Mouse (Mus musculus) forebrain, embryonic 10.5 days (tissue): ENCODE measurements around the gene Sema4c. TPM values are rescaled to one million over a fixed set of nuclear protein-coding genes. Genes with fewer than 3 reads are reported as not detected.
A peak's percentile ranks its signal among the peaks of the same experiment; 100 is the strongest.

Experiments
- DNase-seq: peaks from one replicate; pipeline ENCODE4 v3.0.0-alpha.2; 2017; ENCODE audit warnings: low spot score; ENCODE audit errors: extremely low spot score
- H3K27ac ChIP-seq: fragments of 300-500 bp; sonication (generic); 2 replicates; pipeline ENCODE4 v1.5.1; 2016; ENCODE audit warnings: mild to moderate bottlenecking
- H3K27me3 ChIP-seq: fragments of 300-500 bp; sonication (generic); 2 replicates; pipeline ENCODE4 v1.6.1; 2016; ENCODE audit warnings: mild to moderate bottlenecking; ENCODE audit not compliant: poor library complexity, severe bottlenecking
- H3K36me3 ChIP-seq: fragments of 300-500 bp; sonication (generic); replicated peaks from 2 replicates; pipeline ENCODE4 v1.6.1; 2016; ENCODE audit warnings: mild to moderate bottlenecking, moderate library complexity
- H3K4me1 ChIP-seq: fragments of 300-500 bp; sonication (generic); 2 replicates; pipeline ENCODE4 v1.6.1; 2016
- H3K4me3 ChIP-seq: fragments of 300-500 bp; sonication (generic); 2 replicates; pipeline ENCODE4 v1.5.1; 2016; ENCODE audit warnings: mild to moderate bottlenecking, moderate library complexity
- H3K9me3 ChIP-seq: fragments of 300-500 bp; sonication (generic); 2 replicates; pipeline ENCODE4 v1.6.1; 2016; ENCODE audit warnings: mild to moderate bottlenecking, moderate library complexity
- WGBS: fragments of 180-500 bp; shearing (Covaris S2); methylation state at CpG from one replicate; pipeline ENCODE4 v1.1.7; 2016; 5-methylcytosine and 5-hydroxymethylcytosine counted together
- polyA plus RNA-seq: library from polyadenylated mRNA; unstranded; fragments of >200 nt; fragmentation: Nextera tagmentation; extraction: Ambion mirVana; gene quantifications from 2 replicates; pipeline ENCODE4 v1.2.1, GENCODE M21; 2016

Gene Sema4c
- polyA plus RNA-seq, 1 experiment from 2014 or later = 20.1 TPM

- no peaks in the 10 kb centered on the region for H3K36me3 ChIP-seq
- 64% methylated on average over 13 of the region's 13 CpGs for WGBS
- peaks cover 24% of the 10 kb centered on the region for H3K27me3 ChIP-seq
- H3K4me3 ChIP-seq = no peak overlapping the region
- no peaks in the 10 kb centered on the region for H3K9me3 ChIP-seq
- peaks cover 66% of the 10 kb centered on the region for H3K4me1 ChIP-seq
- H3K27ac ChIP-seq = peak overlapping the region; percentile 74
- DNase-seq = no peak
Observed at GRCm38 (mm10) chr1:36588476-36589450, 30.6 kb upstream of the Sema4c start.

- Histone ChIP-seq H3K27me3 (peaks cover 33% of the 10 kb centered on the region), H3K27ac (peak overlapping the region; percentile 74; the same call in 1 of the 2 replicates), H3K4me1 (peaks cover 60% of the 10 kb centered on the region), H3K36me3 (no peaks in the 10 kb centered on the region), H3K4me3 (no peak overlapping the region), H3K9me3 (no peaks in the 10 kb centered on the region)
- WGBS = 90% methylated on average over 6 of the region's 6 CpGs
- DNase-seq = no peak
Observed at GRCm38 (mm10) chr1:36587860-36588259, 29.7 kb upstream of the Sema4c start.

GRCm38 (mm10) chr1:36586288-36586687, 28.1 kb upstream of the Sema4c start:
- Histone ChIP-seq H3K27me3 (peaks cover 44% of the 10 kb centered on the region), H3K9me3 (no peaks in the 10 kb centered on the region), H3K36me3 (no peaks in the 10 kb centered on the region), H3K27ac (peak overlapping the region; percentile 27; the same call in 1 of the 2 replicates), H3K4me1 (peaks cover 60% of the 10 kb centered on the region), H3K4me3 (no peak overlapping the region)
- no peak for DNase-seq
- 39% methylated on average over 4 of the region's 4 CpGs for WGBS

DNA sequence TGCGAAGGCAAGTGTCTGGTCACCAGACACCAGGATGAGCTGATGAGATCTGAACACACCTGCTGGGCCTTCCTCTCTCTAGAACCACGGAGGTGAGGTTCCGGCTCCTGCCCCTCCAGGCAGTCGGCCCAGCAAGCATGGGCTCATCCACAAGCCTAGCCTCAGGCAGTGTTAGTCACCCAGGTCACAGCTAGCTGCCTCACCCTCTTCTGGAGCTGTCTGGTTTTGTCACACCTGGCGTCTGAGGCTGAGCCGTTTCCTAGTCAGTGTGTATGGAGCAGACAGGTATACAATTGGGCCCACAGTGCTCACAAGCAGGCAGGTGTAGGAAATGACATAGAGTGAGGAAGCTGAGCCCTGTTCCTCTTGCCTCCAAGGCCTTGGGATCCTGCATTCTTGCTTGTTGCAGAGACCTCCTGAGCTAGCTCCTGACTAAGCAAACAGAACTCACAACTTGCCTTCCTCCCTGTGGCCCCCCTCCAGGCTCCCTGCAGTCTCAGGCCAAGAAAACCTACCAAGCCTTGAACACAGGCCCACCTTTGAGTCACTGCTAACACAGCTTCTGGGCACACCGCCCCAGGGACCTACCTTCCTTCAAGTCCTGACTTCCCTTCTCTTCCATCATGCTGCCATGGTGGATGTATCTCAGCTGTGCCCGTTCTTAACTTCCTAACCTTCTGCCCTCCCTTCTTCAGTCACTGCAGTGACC, 25.4 kb upstream of the Sema4c start:
- 84% methylated on average over 8 of the region's 8 CpGs for WGBS
- H3K27me3 ChIP-seq = peaks cover 55% of the 10 kb centered on the region
- DNase-seq = no peak
- no peaks in the 10 kb centered on the region for H3K9me3 ChIP-seq
- H3K4me1 ChIP-seq = peaks cover 56% of the 10 kb centered on the region
- no peak overlapping the region for H3K27ac ChIP-seq
- H3K4me3 ChIP-seq = no peak overlapping the region
- no peaks in the 10 kb centered on the region for H3K36me3 ChIP-seq

DNA sequence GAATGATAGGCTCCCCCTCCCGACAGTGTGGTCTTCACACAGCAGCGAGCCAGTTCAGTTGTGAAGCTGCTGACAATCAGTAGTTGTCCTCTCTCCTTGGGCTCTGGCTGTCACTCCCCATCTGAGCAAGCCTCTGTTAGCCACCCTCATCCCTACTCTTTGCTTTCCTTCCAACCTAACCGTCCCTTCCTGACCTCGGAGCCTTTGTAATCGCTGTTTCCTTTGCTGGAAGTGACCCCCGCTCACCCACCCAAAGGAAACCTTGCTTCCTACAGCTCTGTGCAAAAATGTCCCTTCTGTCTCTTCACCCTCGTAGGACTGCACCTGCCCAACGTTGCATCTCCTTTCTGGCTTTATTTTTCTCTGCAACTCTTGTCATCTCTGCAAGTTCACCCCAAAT, 24.1 kb upstream of the Sema4c start:
- Histone ChIP-seq H3K9me3 (no peaks in the 10 kb centered on the region), H3K27ac (no peak overlapping the region), H3K4me3 (no peak overlapping the region), H3K27me3 (peaks cover 66% of the 10 kb centered on the region), H3K36me3 (no peaks in the 10 kb centered on the region), H3K4me1 (peaks cover 50% of the 10 kb centered on the region)
- DNase-seq = no peak
- WGBS = 73% methylated on average over 8 of the region's 8 CpGs

- H3K27me3 ChIP-seq = peaks cover 67% of the 10 kb centered on the region
- DNase-seq = no peak
- peaks cover 53% of the 10 kb centered on the region for H3K4me1 ChIP-seq
- no peaks in the 10 kb centered on the region for H3K9me3 ChIP-seq
- H3K4me3 ChIP-seq = peak overlapping the region; percentile 42; the same call in 1 of the 2 replicates
- 50% methylated on average over 5 of the region's 5 CpGs for WGBS
- peak overlapping the region; percentile 89 for H3K27ac ChIP-seq
- no peaks in the 10 kb centered on the region for H3K36me3 ChIP-seq
Observed at GRCm38 (mm10) chr1:36581260-36581659, 23.1 kb upstream of the Sema4c start.

DNA sequence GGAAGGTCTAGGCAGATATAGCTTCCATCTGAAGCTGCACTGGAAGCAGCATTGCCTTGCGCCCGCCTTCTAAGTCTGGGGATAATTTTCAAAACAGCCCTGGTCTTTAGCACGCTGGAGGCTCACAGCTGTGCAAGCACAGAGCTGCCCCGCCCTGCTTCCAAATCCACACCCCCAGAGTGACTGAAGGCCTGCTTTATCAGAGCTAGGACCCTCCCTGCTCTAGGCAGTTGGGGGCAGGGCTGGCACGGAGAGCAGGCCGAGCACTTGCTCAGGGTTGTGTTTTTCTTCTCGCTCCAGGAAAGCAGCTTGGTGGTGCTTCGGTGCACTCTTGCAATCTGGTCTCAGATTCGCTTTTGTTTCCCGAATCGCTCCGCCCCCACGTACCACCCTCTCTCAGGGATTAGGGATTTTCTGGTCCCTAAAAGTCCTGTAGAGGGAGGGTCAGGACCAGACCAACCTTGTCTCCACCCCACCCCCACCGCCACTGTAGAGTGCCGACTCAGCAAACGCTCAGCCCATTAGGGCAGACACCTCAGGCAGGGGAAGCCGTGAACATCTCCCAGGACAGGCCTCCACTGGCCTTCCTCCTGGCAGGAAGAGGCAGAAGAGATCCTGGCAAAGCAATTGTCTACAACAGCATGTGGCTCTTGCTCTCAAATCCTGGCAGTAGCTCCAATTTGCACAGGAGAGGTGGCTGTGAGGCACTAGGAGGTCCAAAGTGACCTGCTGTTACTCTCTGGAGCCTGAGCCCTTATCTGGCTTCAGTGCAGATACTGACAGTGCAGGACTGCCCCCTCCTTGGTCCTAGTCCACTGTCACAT, 22.4 kb upstream of the Sema4c start:
- DNase-seq = peak; percentile 77
- Histone ChIP-seq H3K9me3 (no peaks in the 10 kb centered on the region), H3K4me3 (peak overlapping the region; percentile 42)

GRCm38 (mm10) chr1:36579974-36580383, 21.8 kb upstream of the Sema4c start:
- H3K27me3 ChIP-seq = peaks cover 63% of the 10 kb centered on the region
- peak overlapping the region; percentile 89 for H3K27ac ChIP-seq
- H3K36me3 ChIP-seq = no peaks in the 10 kb centered on the region
- peaks cover 56% of the 10 kb centered on the region for H3K4me1 ChIP-seq
- H3K9me3 ChIP-seq = no peaks in the 10 kb centered on the region
- 17% methylated on average over 6 of the region's 6 CpGs for WGBS
- DNase-seq = no peak
- peak overlapping the region; percentile 42 for H3K4me3 ChIP-seq

More for the DNA sequence above, 22.4 kb upstream of the Sema4c start:
- no peaks in the 10 kb centered on the region for H3K36me3 ChIP-seq
- H3K4me1 ChIP-seq = peaks cover 53% of the 10 kb centered on the region
- 1% methylated on average over 17 of the region's 17 CpGs for WGBS
- H3K27ac ChIP-seq = peak overlapping the region; percentile 89
- peaks cover 65% of the 10 kb centered on the region for H3K27me3 ChIP-seq

GRCm38 (mm10) chr1:36576991-36577675, 19.0 kb upstream of the Sema4c start:
- DNase-seq = no peak
- 72% methylated on average over 6 of the region's 6 CpGs for whole genome bisulfite sequencing
- Histone ChIP-seq H3K4me3 (no peak overlapping the region), H3K27me3 (peaks cover 38% of the 10 kb centered on the region; the same call in 1 of the 2 replicates), H3K27ac (peak overlapping the region; percentile 54; the same call in 1 of the 2 replicates), H3K36me3 (no peaks in the 10 kb centered on the region), H3K4me1 (peaks cover 77% of the 10 kb centered on the region), H3K9me3 (no peaks in the 10 kb centered on the region)

- Histone ChIP-seq H3K27ac (peak overlapping the region; percentile 41; the same call in 1 of the 2 replicates), H3K9me3 (no peaks in the 10 kb centered on the region), H3K36me3 (no peaks in the 10 kb centered on the region), H3K4me3 (no peak overlapping the region), H3K4me1 (peaks cover 71% of the 10 kb centered on the region), H3K27me3 (peaks cover 33% of the 10 kb centered on the region; the same call in 1 of the 2 replicates)
- 68% methylated on average over 6 of the region's 6 CpGs for WGBS
- no peak for DNase-seq
Observed at GRCm38 (mm10) chr1:36575347-36575746, 17.2 kb upstream of the Sema4c start.

DNA sequence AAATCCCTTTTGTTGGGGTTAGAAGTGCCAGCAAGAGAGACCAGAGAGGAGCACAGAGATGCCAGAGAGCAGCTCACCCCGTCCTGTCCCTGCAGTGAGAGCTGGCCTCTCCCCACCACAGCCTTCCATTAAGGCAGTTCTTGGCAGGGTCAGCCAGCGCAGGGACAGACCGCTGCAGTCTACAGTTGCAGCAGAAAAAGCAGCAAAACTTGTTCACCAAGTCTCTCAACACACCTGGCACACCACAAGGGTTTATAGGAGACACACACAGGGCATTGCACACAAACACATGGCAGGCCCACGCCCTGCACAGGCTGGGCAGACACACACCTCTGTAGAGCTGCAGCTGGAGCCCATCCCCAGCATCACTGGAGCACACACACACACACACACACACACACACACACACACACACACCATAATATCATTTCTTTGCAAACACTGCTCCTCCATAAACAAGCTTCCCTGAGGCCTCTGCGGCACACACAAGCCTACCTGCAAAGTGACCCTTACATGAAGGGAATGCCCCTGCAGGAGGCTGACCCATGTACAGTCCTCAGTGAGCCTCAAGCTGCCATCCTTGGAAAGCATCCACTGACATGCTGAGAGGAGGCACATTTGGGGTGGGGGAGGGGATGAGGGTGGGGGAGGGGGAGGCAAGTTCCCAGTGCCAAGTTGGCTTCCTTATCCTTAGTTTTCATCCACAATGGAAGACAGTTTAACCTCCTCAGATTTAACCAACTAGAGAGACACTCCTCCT, 16.2 kb upstream of the Sema4c start:
- Histone ChIP-seq H3K4me1 (peaks cover 71% of the 10 kb centered on the region), H3K27me3 (peaks cover 26% of the 10 kb centered on the region; the same call in 1 of the 2 replicates), H3K9me3 (no peaks in the 10 kb centered on the region), H3K36me3 (no peaks in the 10 kb centered on the region), H3K4me3 (no peak overlapping the region), H3K27ac (peak overlapping the region; percentile 13; the same call in 1 of the 2 replicates)
- 77% methylated on average over 5 of the region's 5 CpGs for WGBS
- DNase-seq = no peak
